Mouse (Mus musculus) gastrocnemius, adult 2 months (tissue): ENCODE data around the gene Zfp14. TPM values are rescaled to one million over a fixed set of nuclear protein-coding genes. Genes with fewer than 3 reads are reported as not detected.
A peak's percentile ranks its signal among the peaks of the same experiment; 100 is the strongest.

Experiments
- DNase-seq: peaks from one replicate; pipeline ENCODE4 v3.0.0; 2022
- H3K27ac ChIP-seq: fragments of 200-600 bp; 2 replicates; pipeline ENCODE4 v1.8.1; 2022; ENCODE audit warnings: mild to moderate bottlenecking
- H3K4me3 ChIP-seq: fragments of 200-600 bp; 2 replicates; pipeline ENCODE4 v1.8.1; 2022; ENCODE audit warnings: mild to moderate bottlenecking, moderate library complexity
- CTCF ChIP-seq: fragments of 200-600 bp; IDR thresholded peaks from 2 replicates; pipeline ENCODE4 v1.8.1; 2022; ENCODE audit warnings: antibody characterized with exemption, mild to moderate bottlenecking, moderate library complexity
- intact Hi-C: fragments of 180-260 bp; cut with DNase I; formaldehyde crosslinking; loops from one replicate; pipeline ENCODE4 v1.15.1; 2025
- total RNA-seq, 2 experiments: library from RNA; stranded (reverse); gene quantifications; 2 replicates each; pipeline ENCODE4 v1.2.3; 2021

Gene Zfp14
- total RNA-seq, 2 experiments from 2014 or later: 1.8 to 2.1 TPM

- peak; percentile 90 for DNase-seq
- TF ChIP-seq CTCF: no peak
- H3K27ac ChIP-seq: peak within 1 kb of the TSS; percentile 89
Observed at GRCm38 (mm10) chr7:30072146-30073028, 21.2 kb upstream of the Zfp14 start, which contains the start of gene Zfp82. TSS of gene Zfp82 (minus strand) at chr7:30072900.

GRCm38 (mm10) chr7:30064622-30065021, 13.4 kb upstream of the Zfp14 start:
- peak; percentile 30 for DNase-seq
- no peak overlapping the region for H3K4me3 ChIP-seq
- intact Hi-C loops: loop anchor here (10.0 kb wide), 1 partner anchor 50 kb away; no protein-coding TSS in a partner anchor
- H3K27ac ChIP-seq: no peak overlapping the region
- peak; percentile 47 for TF ChIP-seq CTCF

More at GRCm38 (mm10) chr7:30072146-30073028, 21.2 kb upstream of the Zfp14 start, which contains the start of gene Zfp82:
- peak within 1 kb of the TSS; percentile 96 for H3K4me3 ChIP-seq
- intact Hi-C loops: loop anchor here (2.0 kb wide), 1 partner anchor 18 kb away; the partner anchor contains the start of genes Gm26920 and Zfp566

- no peak overlapping the region for H3K27ac ChIP-seq
- intact Hi-C loops: loop anchor here (10.0 kb wide), 1 partner anchor 48 kb away; no protein-coding TSS in a partner anchor
- no peak overlapping the region for H3K4me3 ChIP-seq
- peak; percentile 48 for TF ChIP-seq CTCF
- DNase-seq: no peak
Observed at GRCm38 (mm10) chr7:30062478-30062877, 11.3 kb upstream of the Zfp14 start.

- intact Hi-C loops: loop anchor here (10.0 kb wide), 1 partner anchor 46 kb away; no protein-coding TSS in a partner anchor
- peak overlapping the region; percentile 80 for H3K27ac ChIP-seq
- H3K4me3 ChIP-seq: no peak overlapping the region
- TF ChIP-seq CTCF: no peak
- no peak for DNase-seq
Observed at GRCm38 (mm10) chr7:30060341-30060740, 9.2 kb upstream of the Zfp14 start.

- no peak for DNase-seq
- no peak for TF ChIP-seq CTCF
- H3K27ac ChIP-seq: peak overlapping the region; percentile 58
- no peak overlapping the region for H3K4me3 ChIP-seq
- intact Hi-C loops: loop anchor here (5.0 kb wide), 1 partner anchor 34 kb away; no protein-coding TSS in a partner anchor
Observed at GRCm38 (mm10) chr7:30053591-30053990, 2.4 kb upstream of the Zfp14 start.

- no peak for TF ChIP-seq CTCF
- Histone ChIP-seq H3K27ac (no peak overlapping the region), H3K4me3 (no peak overlapping the region)
- intact Hi-C loops: no loop called here
- DNase-seq: no peak
Observed at GRCm38 (mm10) chr7:30048126-30048525, 3.1 kb downstream of the Zfp14 start.

- H3K27ac ChIP-seq: no peak overlapping the region
- intact Hi-C loops: no loop called here
Observed at GRCm38 (mm10) chr7:30044354-30044753, 6.8 kb downstream of the Zfp14 start.

GRCm38 (mm10) chr7:30034331-30034730, 16.8 kb downstream of the Zfp14 start:
- H3K4me3 ChIP-seq: no peak overlapping the region
- TF ChIP-seq CTCF: no peak

More at GRCm38 (mm10) chr7:30044354-30044753, 6.8 kb downstream of the Zfp14 start:
- DNase-seq: no peak
- no peak for TF ChIP-seq CTCF
- no peak overlapping the region for H3K4me3 ChIP-seq

GRCm38 (mm10) chr7:30031379-30031778, 19.8 kb downstream of the Zfp14 start:
- H3K4me3 ChIP-seq: no peak overlapping the region
- intact Hi-C loops: no loop called here
- DNase-seq: no peak
- no peak overlapping the region for H3K27ac ChIP-seq
- TF ChIP-seq CTCF: no peak

More at GRCm38 (mm10) chr7:30034331-30034730, 16.8 kb downstream of the Zfp14 start:
- no peak overlapping the region for H3K27ac ChIP-seq
- DNase-seq: no peak
- intact Hi-C loops: no loop called here

- DNase-seq: no peak
- H3K27ac ChIP-seq: no peak overlapping the region
- intact Hi-C loops: no loop called here
- TF ChIP-seq CTCF: no peak
- H3K4me3 ChIP-seq: no peak overlapping the region
Observed at GRCm38 (mm10) chr7:30030677-30031076, 20.5 kb downstream of the Zfp14 start.

- Histone ChIP-seq H3K27ac (no peak overlapping the region), H3K4me3 (no peak overlapping the region)
- no peak for DNase-seq
- intact Hi-C loops: loop anchor here (5.0 kb wide), 1 partner anchor 59 kb away; no protein-coding TSS in a partner anchor
- TF ChIP-seq CTCF: no peak
Observed at GRCm38 (mm10) chr7:30028572-30028971, 22.6 kb downstream of the Zfp14 start.

GRCm38 (mm10) chr7:30027331-30027730, 23.8 kb downstream of the Zfp14 start:
- DNase-seq: no peak
- Histone ChIP-seq H3K4me3 (no peak overlapping the region), H3K27ac (no peak overlapping the region)
- no peak for TF ChIP-seq CTCF
- intact Hi-C loops: loop anchor here (5.0 kb wide), 1 partner anchor 60 kb away; no protein-coding TSS in a partner anchor

GRCm38 (mm10) chr7:30025358-30025757, 25.8 kb downstream of the Zfp14 start:
- Histone ChIP-seq H3K4me3 (no peak overlapping the region), H3K27ac (no peak overlapping the region)
- intact Hi-C loops: loop anchor here (5.0 kb wide), 1 partner anchor 62 kb away; no protein-coding TSS in a partner anchor
- TF ChIP-seq CTCF: peak; percentile 46
- no peak for DNase-seq
